Mouse (Mus musculus) layer of hippocampus, postnatal 36 days (tissue): ENCODE data around the gene Snapc2. TPM values are rescaled to one million over a fixed set of nuclear protein-coding genes. Genes with fewer than 3 reads are reported as not detected.

Experiments used
- DNase-seq, 2 experiments: peaks; one replicate each; pipeline ENCODE4 v3.0.0; 2022
- total RNA-seq, 2 experiments: library from RNA; stranded (reverse); gene quantifications; 2 replicates each; pipeline ENCODE4 v1.2.3; 2021

Snapc2 gene
- total RNA-seq, 2 experiments from 2014 or later: 22.3 to 26.2 TPM

DNA sequence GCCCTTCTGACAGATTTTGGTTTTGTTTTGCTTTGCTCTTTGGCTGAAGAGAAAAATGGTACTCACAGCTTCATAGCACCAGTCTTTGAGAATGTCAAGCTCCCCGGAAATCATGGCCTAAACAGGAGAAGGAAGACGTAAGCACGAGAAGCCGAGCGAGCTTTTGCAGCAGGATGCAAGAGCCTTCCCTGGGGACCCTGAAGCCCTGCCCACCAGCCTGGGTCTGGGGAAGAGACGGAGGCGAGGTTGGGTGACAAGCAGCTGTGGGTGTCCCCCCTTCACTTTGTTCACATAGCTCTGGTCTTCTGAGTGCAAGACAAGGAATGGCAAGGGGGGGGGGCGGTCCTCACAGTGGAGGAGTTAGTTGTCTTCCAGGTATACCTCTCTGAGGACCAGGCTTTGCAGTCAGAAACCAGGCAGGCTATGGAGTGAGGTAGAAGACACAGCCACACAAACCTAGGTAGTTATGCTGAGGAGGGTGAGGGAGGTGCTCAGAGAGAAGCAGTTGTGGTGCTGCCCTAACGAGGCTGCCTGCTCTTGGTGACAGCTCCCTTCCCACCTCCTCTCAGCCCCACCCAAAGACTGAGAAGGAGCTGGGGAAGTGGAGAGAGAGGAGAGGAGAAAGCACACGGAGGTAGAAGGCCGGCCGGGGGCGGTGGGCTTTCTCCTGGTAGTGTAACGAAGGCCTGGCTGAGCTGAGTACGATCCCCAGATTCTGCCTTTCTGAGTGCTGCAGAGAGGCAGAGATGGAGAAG, 12.5 kb downstream of the Snapc2 start:
- no peak for DNase-seq

DNA sequence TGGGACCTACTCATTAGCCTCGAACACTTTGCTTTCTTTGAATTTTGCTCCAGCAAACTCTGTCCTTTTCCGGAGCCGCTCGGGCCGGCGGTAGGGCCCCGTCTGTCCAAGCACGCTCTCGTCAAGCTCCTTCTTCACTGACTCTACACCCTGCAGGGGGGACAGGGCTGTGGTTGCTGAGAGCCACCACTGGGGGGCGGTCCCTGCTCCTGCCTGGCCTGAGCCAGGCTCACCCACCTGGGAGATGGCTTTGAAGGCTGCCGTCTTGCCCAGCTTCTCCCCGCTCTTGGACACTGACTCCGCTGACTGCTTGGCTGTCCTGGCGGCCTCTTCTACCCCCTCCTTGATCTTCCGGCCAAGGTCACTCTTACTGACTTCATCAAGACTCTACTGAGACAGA, 14.7 kb downstream of the Snapc2 start:
- DNase-seq: no peak

- DNase-seq: no peak
Observed at GRCm38 (mm10) chr8:4269609-4270008, 16.7 kb downstream of the Snapc2 start.

- DNase-seq: peak; percentile 95 to 97
Observed at GRCm38 (mm10) chr8:4275275-4276110, 22.6 kb downstream of the Snapc2 start, which contains the start of gene Timm44. Gene Timm44, minus strand, starts transcription at chr8:4275913.

DNA sequence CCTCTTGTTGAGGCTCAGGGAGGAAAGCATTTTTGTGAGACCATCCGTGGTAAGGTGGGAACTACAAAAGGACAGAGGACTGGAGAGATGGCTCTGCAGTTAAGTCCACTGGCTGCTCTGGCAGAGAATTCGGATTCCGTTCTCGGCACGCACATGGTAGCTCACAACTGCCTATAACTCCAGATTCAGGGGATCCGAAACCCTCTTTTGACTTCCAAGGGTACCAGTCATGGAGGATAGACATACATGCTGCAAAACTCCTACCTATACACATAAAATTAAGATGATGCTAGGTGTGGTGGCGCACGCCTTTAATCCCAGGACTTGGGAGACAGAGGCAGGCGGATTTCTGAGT, 23.2 kb downstream of the Snapc2 start:
- DNase-seq: no peak

GRCm38 (mm10) chr8:4292738-4293137, 39.9 kb downstream of the Snapc2 start:
- DNase-seq: no peak

DNA sequence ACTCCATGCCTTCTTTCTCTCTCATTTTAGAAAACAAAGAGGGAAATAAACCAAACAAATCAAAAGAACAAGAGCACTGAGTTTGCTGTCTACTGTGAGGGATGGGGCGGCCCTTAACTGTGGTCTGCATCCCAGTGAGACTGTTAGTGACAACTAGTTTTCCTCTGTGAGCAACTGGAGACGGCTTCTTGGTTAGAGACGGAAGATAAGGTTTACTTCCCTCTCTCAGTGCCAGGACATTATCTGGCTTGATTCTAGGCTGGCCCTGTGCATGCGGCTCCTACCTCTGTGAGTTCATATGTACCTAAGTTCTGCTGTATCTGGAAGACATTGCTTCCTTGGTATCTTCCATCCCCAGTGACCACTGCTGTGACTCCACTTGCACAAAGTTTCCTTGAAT, 44.9 kb downstream of the Snapc2 start:
- no peak for DNase-seq

DNA sequence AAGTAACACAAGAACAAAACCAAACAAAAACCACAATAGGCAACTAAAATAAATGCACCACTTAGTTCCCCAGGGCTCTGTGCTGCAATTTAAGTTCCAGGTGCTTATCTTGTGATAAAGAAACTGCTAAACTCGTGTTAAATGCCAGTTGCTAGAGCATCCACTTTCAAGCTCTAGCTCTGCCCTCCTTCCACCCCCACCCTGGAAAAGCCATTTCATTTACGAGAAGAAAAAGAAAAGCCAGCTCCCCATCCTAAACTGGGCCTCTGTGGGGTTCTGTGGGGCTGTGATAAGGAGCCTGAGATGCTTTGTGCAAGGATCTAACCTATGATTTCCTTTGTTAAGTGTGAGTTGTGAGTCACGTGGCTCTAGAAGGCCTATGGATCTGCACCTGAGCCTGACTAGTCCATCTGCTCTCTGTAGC, 51.3 kb downstream of the Snapc2 start:
- DNase-seq: no peak

Other genes starting within 250 kb of the Snapc2 start
- under 1 TPM in 1 of 2 experiments, not detected in 1; 0.33 TPM for gene Cd209f, start 147.2 kb upstream of the Snapc2 start, total RNA-seq
- gene Cd209g, start 119.0 kb upstream of the Snapc2 start, total RNA-seq: under 1 TPM in 1 of 2 experiments, not detected in 1; 0.66 TPM
- gene Evi5l, start 86.5 kb upstream of the Snapc2 start, total RNA-seq: 100 to 1,000 TPM in 1 of 2 experiments, 10 to 100 TPM in 1; 98.7 to 111 TPM
- 10 to 100 TPM; 41.2 to 41.9 TPM for gene Prr36, start 35.6 kb upstream of the Snapc2 start, total RNA-seq
- gene Lrrc8e, start 26.3 kb upstream of the Snapc2 start, total RNA-seq: not detected
- gene Map2k7, start 14.3 kb upstream of the Snapc2 start, total RNA-seq: 100 to 1,000 TPM in 1 of 2 experiments, 10 to 100 TPM in 1; 91.3 to 116 TPM
- under 1 TPM; 0.15 to 0.68 TPM for gene Gm49320, start 14.2 kb upstream of the Snapc2 start, total RNA-seq
- 10 to 100 TPM; 13.8 to 14.0 TPM for gene Tgfbr3l, start 4.9 kb upstream of the Snapc2 start, total RNA-seq
- 100 to 1,000 TPM; 500 to 555 TPM for gene Ctxn1, start 6.2 kb downstream of the Snapc2 start, total RNA-seq
- 10 to 100 TPM; 62.6 to 72.6 TPM for gene Timm44, start 22.8 kb downstream of the Snapc2 start, total RNA-seq
- gene Ccl25, start 72.1 kb downstream of the Snapc2 start, total RNA-seq: 10 to 100 TPM; 22.7 to 28.4 TPM
- 10 to 100 TPM; 78.4 to 83.0 TPM for gene Elavl1, start 72.3 kb downstream of the Snapc2 start, total RNA-seq
- 10 to 100 TPM; 48.0 to 50.3 TPM for gene Cers4, start 239.9 kb downstream of the Snapc2 start, total RNA-seq